Mouse (Mus musculus) gastrocnemius, postnatal 4 days (tissue): Measurements from ENCODE around the gene Strc. TPM values are rescaled to one million over a fixed set of nuclear protein-coding genes. Genes with fewer than 3 reads are reported as not detected.
"Not testable (repeated sequence)": the region's sequence is repeated elsewhere in the genome, so short reads cannot be mapped to it uniquely, and the experiment has no call there.

ENCODE experiments used
- DNase-seq, 2 experiments: peaks; one replicate each; pipeline ENCODE4 v3.0.0; 2021 to 2022; ENCODE audit warnings: low spot score in 2 of 2, mixed read lengths in 2 of 2
- long read RNA-seq, 2 experiments: library from polyadenylated mRNA; stranded (forward); transcript quantifications; one replicate each; pipeline ENCODE4 v2.0.0; 2021
- total RNA-seq, 2 experiments: library from RNA; stranded (reverse); gene quantifications; 2 replicates each; pipeline ENCODE4 v1.2.3; 2021

The Strc gene
- total RNA-seq, result not detected
- long read RNA-seq, experiment 1, result 0 reads
- long read RNA-seq, experiment 2, result 0 reads

GRCm38 (mm10) chr2:121386961-121387575 is at the start of gene Strc:
Strc (minus strand) TSS chr2:121387168.
- DNase-seq, result not testable (repeated sequence)

GRCm38 (mm10) chr2:121434854-121435253 is 47.9 kb upstream of the Strc start:
- DNase-seq, result no peak

DNA sequence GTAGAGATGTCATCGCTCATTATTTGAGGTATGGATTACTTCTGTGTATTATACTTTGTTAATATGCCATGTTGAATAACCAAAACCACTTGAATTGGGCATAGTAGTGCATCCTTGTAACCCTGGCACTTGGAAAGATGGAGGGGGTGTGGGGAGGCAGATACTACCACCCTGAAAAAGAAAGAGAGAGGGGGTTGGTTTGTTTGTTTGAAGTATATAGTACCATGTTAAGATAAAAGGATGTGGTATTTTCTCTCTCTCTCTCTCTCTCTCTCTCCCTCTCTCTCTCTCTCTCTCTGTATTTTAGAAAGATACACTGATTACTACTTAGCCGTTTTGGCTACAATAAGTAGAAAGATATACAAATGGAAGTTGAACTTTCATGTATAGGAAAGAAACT is 38.9 kb upstream of the Strc start:
- no peak for DNase-seq

GRCm38 (mm10) chr2:121423166-121423565 is 36.2 kb upstream of the Strc start:
- DNase-seq, result no peak

GRCm38 (mm10) chr2:121418476-121418875 is 31.5 kb upstream of the Strc start:
- no peak for DNase-seq

DNA sequence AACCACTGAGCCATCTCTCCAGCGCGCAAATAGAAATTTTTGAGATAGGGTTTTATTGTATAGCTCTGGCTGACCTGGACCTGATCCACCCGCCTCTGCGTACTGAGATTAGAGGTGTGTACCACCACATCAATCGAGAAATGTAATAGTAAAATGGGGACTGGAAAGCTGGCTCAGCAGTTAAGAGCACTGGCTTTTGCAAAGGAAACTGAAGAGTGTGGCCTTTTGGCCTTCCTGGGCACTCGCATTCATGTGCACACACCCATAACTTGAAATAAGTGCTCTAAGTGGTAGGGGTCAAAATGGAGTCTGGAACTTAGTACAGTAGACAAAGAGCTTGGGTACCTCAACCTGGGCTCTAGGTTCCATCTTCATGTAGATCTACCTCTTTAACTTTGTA is 29.4 kb upstream of the Strc start:
- no peak for DNase-seq

GRCm38 (mm10) chr2:121415591-121415990 is 28.6 kb upstream of the Strc start:
- DNase-seq, result no peak

GRCm38 (mm10) chr2:121415103-121415502 is 28.1 kb upstream of the Strc start:
- DNase-seq, result no peak

DNA sequence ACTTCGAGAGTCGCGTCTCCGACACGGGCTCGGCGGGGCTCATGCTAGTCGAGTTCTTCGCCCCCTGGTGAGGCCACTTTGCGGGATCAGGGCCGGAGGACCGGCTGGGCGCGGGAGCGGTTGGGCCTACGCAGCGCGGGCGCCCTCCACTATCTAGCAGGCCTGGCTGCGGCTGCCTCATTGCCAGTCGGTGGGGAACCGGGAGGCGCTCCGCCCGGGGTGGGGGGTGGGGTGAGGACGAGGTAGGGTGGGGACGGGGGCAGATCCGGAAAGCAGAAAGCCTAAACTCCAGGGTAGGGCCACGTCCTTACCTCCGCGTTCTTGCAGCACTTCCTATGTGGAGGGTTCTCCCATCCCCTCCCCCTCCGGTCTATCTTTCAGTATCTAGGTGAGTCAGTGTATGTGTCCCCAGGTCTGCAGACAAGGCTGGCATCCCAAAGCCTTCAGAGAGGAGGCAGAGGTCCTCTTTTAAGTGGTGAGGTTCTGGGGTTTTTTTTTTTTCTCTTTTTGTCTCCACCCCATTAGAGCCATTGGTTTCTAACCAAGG is 27.2 kb upstream of the Strc start:
- peak in 1 of 2 experiments; percentile 21 for DNase-seq

GRCm38 (mm10) chr2:121413387-121414042 is 26.5 kb upstream of the Strc start, which contains the start of the genes Pdia3 and Catsper2:
Pdia3 (plus strand) TSS chr2:121413775.
Catsper2 (minus strand) TSS chr2:121413792.
- DNase-seq, result peak; percentile 95 to 98

- peak in 1 of 2 experiments; percentile 23 for DNase-seq
Measured at GRCm38 (mm10) chr2:121412843-121413386, 25.9 kb upstream of the Strc start.

GRCm38 (mm10) chr2:121408160-121408559 is 21.2 kb upstream of the Strc start:
- no peak for DNase-seq

DNA sequence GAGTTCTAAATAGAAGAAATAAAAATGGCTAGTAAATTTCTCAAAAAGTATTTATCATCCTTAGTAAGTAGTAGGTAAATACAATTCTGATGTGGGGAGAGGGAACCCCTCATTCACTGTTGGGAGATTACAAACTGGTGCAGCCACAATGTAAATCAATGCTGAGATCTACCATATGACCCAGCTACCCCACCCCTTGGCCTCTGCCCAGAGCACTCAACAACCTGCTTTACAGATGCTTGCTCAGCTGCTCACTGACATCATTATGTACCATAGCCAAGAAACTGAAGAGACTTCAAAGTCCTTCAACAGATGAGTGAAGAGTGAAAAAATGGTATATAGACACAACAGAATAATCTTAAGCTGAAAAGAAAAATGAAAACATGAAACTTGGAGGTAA is 16.3 kb upstream of the Strc start:
- DNase-seq, result no peak

GRCm38 (mm10) chr2:121396624-121397023 is 9.7 kb upstream of the Strc start:
- peak; percentile 57 to 82 for DNase-seq

GRCm38 (mm10) chr2:121374766-121375165 is 12.2 kb downstream of the Strc start:
- no peak for DNase-seq

DNA sequence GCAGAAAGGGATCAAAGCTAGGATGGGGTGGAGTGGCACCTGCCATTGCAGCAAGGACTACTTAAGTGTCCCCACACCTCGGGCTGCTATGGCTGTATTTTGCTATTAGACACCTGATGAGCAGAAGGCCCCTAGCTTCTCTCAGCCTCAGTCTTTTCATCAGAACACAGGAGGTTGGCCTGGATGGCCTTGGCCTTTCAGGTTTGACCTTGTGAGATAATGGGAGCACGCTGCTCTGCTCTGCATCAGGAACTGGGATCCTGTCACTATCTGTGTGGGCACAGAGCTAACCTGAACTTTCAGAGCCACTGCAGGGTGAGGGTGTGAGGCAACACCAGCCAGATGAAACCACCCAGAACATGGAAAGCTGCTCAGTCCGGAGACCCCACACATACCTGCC is 14.7 kb downstream of the Strc start:
- no peak for DNase-seq

DNA sequence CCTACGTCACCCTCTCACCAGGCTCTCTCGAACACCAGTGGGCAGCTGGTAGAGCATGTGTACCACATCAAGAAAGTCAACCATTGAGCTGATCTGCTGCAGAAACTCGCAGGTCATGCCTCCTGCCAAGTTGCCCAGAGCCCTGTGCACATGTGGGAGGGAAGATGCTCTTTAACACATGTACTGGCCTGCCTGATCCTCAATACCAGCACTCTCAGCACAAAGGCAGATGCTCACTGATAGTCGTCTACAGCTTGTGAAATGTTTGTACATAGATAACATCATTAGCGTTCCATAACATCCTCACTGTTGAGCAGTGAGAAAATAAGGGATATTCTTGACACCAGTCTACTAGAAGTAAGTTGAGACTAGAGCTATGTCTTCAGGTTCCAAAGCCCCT is 16.0 kb downstream of the Strc start:
- DNase-seq, result no peak

DNA sequence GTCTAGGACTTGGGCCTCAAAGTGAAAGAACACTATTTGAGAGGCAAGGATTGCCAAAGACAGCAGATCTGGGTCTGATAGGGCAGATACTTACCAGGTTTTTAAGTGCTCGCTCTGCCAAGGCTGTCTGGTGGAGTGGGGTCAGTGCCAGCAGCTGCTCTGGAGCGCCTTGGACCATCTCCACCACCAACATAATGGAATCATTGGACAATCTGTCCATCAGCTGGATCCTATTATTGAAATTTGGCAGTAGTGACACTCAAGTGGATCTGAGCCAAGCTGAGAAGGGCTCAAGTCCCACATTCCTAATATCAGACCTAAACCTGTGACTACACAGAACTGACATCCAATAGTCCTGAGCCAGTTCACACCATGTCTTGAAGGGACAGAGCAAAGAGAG is 18.1 kb downstream of the Strc start:
- DNase-seq, result no peak

GRCm38 (mm10) chr2:121363656-121364055 is 23.3 kb downstream of the Strc start:
- DNase-seq, result no peak

DNA sequence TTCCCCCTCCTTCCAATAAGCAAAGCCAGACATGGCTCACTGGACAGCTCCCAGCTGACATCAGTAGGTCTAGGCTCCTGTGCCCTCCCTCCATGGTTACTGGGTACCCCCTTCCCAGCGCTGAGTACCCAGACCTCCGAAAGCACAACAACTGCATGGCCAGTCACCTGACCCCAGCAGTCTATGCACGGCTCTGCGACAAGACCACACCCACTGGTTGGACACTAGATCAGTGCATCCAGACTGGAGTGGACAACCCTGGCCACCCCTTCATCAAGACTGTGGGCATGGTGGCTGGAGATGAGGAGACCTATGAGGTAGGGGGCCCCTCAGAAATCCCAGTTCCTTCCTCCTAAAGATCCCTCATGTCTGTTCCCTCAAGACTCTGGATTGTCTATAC is 27.5 kb downstream of the Strc start:
- DNase-seq, result no peak

GRCm38 (mm10) chr2:121358381-121358780 is 28.6 kb downstream of the Strc start:
- no peak for DNase-seq

DNA sequence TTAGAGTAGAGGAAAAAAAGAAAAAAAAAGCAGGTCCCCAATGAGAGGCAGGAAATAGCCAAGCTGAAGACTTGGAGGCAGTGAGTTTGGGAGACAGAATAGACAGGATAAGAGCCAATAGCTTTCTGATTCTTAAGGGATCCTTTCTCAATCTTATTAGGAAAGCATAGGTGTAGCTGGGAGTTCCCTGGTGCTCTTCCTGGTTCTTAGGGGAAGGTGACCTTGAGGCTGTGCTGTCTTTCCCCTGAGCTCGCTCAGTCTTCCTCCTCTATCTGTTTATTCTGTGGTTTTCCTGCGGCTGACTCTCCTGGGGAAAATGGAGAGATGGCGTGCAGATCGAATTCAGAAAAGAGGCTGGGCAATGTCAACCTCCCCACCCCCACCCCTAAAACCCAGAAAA is 29.0 kb downstream of the Strc start:
- DNase-seq, result no peak
